Mouse (Mus musculus) right cerebral cortex, adult 2 months (tissue): ENCODE data around the gene Sun2.

Experiments used
- DNase-seq, 2 experiments: peaks; one replicate each; pipeline ENCODE4 v3.0.0; 2021 to 2022; ENCODE audit warnings: low spot score in 2 of 2

The Sun2 gene

GRCm38 (mm10) chr15:79741921-79742705 is at the start of gene Sun2:
Sun2 (minus strand) TSS chr15:79742536.
- peak; percentile 92 to 95 for DNase-seq

- no peak for DNase-seq
Observed at GRCm38 (mm10) chr15:79791502-79791901, 49.2 kb upstream of the Sun2 start.

- no peak for DNase-seq
Observed at GRCm38 (mm10) chr15:79790905-79791304, 48.6 kb upstream of the Sun2 start.

- DNase-seq: no peak
Observed at GRCm38 (mm10) chr15:79790111-79790510, 47.8 kb upstream of the Sun2 start.

- DNase-seq: no peak
Observed at GRCm38 (mm10) chr15:79787815-79788214, 45.5 kb upstream of the Sun2 start.

GRCm38 (mm10) chr15:79785056-79785455 is 42.7 kb upstream of the Sun2 start:
- DNase-seq: no peak

- no peak for DNase-seq
Observed at GRCm38 (mm10) chr15:79777749-79778148, 35.4 kb upstream of the Sun2 start, which contains the start of gene Dnal4. Dnal4 (minus strand) TSS chr15:79777849.

GRCm38 (mm10) chr15:79775662-79776061 is 33.3 kb upstream of the Sun2 start:
- peak; percentile 71 to 80 for DNase-seq

GRCm38 (mm10) chr15:79774117-79775027 is 32.0 kb upstream of the Sun2 start:
- peak; percentile 95 to 97 for DNase-seq

- DNase-seq: peak; percentile 77 to 81
Observed at GRCm38 (mm10) chr15:79770629-79771240, 28.4 kb upstream of the Sun2 start.

- DNase-seq: no peak
Observed at GRCm38 (mm10) chr15:79768302-79768701, 26.0 kb upstream of the Sun2 start.

- DNase-seq: no peak
Observed at GRCm38 (mm10) chr15:79767327-79767961, 25.1 kb upstream of the Sun2 start.

- no peak for DNase-seq
Observed at GRCm38 (mm10) chr15:79766586-79767071, 24.3 kb upstream of the Sun2 start.

- no peak for DNase-seq
Observed at GRCm38 (mm10) chr15:79766168-79766567, 23.8 kb upstream of the Sun2 start.

- DNase-seq: no peak
Observed at GRCm38 (mm10) chr15:79765361-79765760, 23.0 kb upstream of the Sun2 start.

- DNase-seq: peak; percentile 77 to 84
Observed at GRCm38 (mm10) chr15:79764539-79765267, 22.4 kb upstream of the Sun2 start.

- no peak for DNase-seq
Observed at GRCm38 (mm10) chr15:79763601-79764246, 21.4 kb upstream of the Sun2 start.

- DNase-seq: no peak
Observed at GRCm38 (mm10) chr15:79763001-79763400, 20.7 kb upstream of the Sun2 start.

GRCm38 (mm10) chr15:79760956-79761355 is 18.6 kb upstream of the Sun2 start:
- peak in 1 of 2 experiments; percentile 69 for DNase-seq

GRCm38 (mm10) chr15:79757118-79757517 is 14.8 kb upstream of the Sun2 start:
- no peak for DNase-seq
